Mouse (Mus musculus) myocyte (in vitro differentiated cells): Measurements from ENCODE around the gene Mak. TPM values are rescaled to one million over a fixed set of nuclear protein-coding genes. Genes with fewer than 3 reads are reported as not detected.

Experiments
- H3K27me3 ChIP-seq: one replicate; pipeline ENCODE4 v1.6.1; 2011; ENCODE audit not compliant: control insufficient read depth, insufficient read depth, insufficient read length
- H3K36me3 ChIP-seq: one replicate; pipeline ENCODE4 v1.6.1; 2011; ENCODE audit not compliant: control insufficient read depth, insufficient read depth
- H3K4me2 ChIP-seq: one replicate; pipeline ENCODE4 v1.6.1; 2011; ENCODE audit warnings: low read depth, control low read depth
- H3K4me3 ChIP-seq: one replicate; pipeline ENCODE4 v1.5.1; 2011; ENCODE audit warnings: mild to moderate bottlenecking, control low read depth, moderate library complexity
- H3K79me2 ChIP-seq: one replicate; pipeline ENCODE4 v1.6.1; 2011; ENCODE audit not compliant: control insufficient read depth, insufficient read depth
- H3ac ChIP-seq: one replicate; pipeline ENCODE4 v1.6.1; 2011; ENCODE audit not compliant: control insufficient read depth, insufficient read length
- CEBPB ChIP-seq: IDR thresholded peaks from 2 replicates; pipeline ENCODE4 v1.6.1; 2011; ENCODE audit warnings: mild to moderate bottlenecking, moderate library complexity; ENCODE audit not compliant: poor library complexity, insufficient read depth, severe bottlenecking
- E2F4 ChIP-seq: IDR thresholded peaks from one replicate; pipeline ENCODE4 v1.6.1; 2011; ENCODE audit warnings: mild to moderate bottlenecking, control low read depth, moderate library complexity; ENCODE audit not compliant: insufficient read depth
- MAX ChIP-seq: IDR thresholded peaks from one replicate; pipeline ENCODE4 v1.6.1; 2011; ENCODE audit warnings: low read depth, mild to moderate bottlenecking, control low read depth
- MYOD1 ChIP-seq, 3 experiments: IDR thresholded peaks; one replicate each; pipeline ENCODE4 v1.6.1; 2011; ENCODE audit warnings: control low read depth in 2 of 3, low read depth in 2 of 3, mild to moderate bottlenecking in 2 of 3, moderate library complexity in 1 of 3; ENCODE audit not compliant: insufficient read length in 2 of 3, control insufficient read depth in 1 of 3
- MYOG ChIP-seq, 3 experiments: IDR thresholded peaks; one replicate each; pipeline ENCODE4 v1.6.1; 2011; ENCODE audit warnings: control low read depth in 2 of 3, low read depth in 2 of 3, mild to moderate bottlenecking in 2 of 3; ENCODE audit not compliant: insufficient read length in 2 of 3, control insufficient read depth in 1 of 3, insufficient read depth in 1 of 3
- POLR2A ChIP-seq: IDR thresholded peaks from one replicate; pipeline ENCODE4 v1.6.1; 2011; ENCODE audit warnings: low read depth, mild to moderate bottlenecking, control low read depth, moderate library complexity; ENCODE audit not compliant: insufficient read length
- POLR2AphosphoS2 ChIP-seq: IDR thresholded peaks from one replicate; pipeline ENCODE4 v1.6.1; 2011; ENCODE audit warnings: low read depth, control low read depth; ENCODE audit not compliant: insufficient read length
- REST ChIP-seq: IDR thresholded peaks from one replicate; pipeline ENCODE4 v1.6.1; 2011; ENCODE audit warnings: mild to moderate bottlenecking, control low read depth, moderate library complexity; ENCODE audit not compliant: insufficient read depth, insufficient read length
- SRF ChIP-seq: IDR thresholded peaks from one replicate; pipeline ENCODE4 v1.6.1; 2011; ENCODE audit warnings: low read depth; ENCODE audit not compliant: control insufficient read depth, insufficient read length
- TCF12 ChIP-seq: IDR thresholded peaks from one replicate; pipeline ENCODE4 v1.6.1; 2011; ENCODE audit warnings: mild to moderate bottlenecking, control low read depth; ENCODE audit not compliant: poor library complexity, insufficient read depth, severe bottlenecking
- TCF3 ChIP-seq: IDR thresholded peaks from one replicate; pipeline ENCODE4 v1.6.1; 2011; ENCODE audit warnings: low read depth, control low read depth; ENCODE audit not compliant: insufficient read length
- USF1 ChIP-seq: IDR thresholded peaks from one replicate; pipeline ENCODE4 v1.6.1; 2011; ENCODE audit warnings: low read depth, mild to moderate bottlenecking, control low read depth, moderate library complexity
- polyA plus RNA-seq: library from polyadenylated mRNA; unstranded; fragments of >200 nt; fragmentation: generic; extraction: Trizol; gene quantifications from one replicate; pipeline ENCODE4 v1.2.1, GENCODE M21; 2012; ENCODE audit warnings: missing spikeins

Gene Mak
- polyA plus RNA-seq, 1 experiment = 0.01 TPM

DNA sequence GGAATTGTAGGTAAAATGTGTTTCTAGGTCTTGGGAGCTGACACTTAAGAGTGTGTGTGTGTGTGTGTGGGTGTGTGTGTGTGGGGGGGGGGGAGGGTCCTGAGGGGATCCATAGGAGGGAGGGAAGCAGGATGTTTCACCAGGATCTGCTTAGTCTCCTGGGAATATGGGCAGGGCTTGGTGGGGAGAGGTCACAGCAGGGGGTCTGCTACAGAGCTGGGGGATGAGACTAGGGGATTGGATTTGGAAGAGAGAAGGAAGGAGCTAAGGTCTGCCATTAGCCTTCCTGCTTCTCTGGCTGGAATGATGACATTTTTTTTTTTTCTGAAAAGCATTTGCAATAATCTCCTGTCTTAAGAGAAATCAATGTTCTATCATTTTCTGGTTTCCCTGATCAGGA lies 9.2 kb upstream of the Mak start:
- H3K79me2 ChIP-seq = no peaks in the 10 kb centered on the region
- TF ChIP-seq CEBPB (no peak), SRF (no peak), POLR2AphosphoS2 (no peak), POLR2A (no peak), USF1 (no peak), TCF12 (no peak), REST (no peak), MYOD1 (IDR thresholded peaks at IDR 0.05; ENCODE audit: control insufficient read depth in 1 of 3, insufficient read length in 2 of 3, low read depth in 2 of 3) (no peak), E2F4 (no peak), MYOG (IDR thresholded peaks at IDR 0.05; ENCODE audit: control insufficient read depth in 1 of 3, insufficient read depth in 1 of 3, insufficient read length in 2 of 3, low read depth in 2 of 3) (no peak), TCF3 (no peak), MAX (no peak)
- peaks cover 17% of the 10 kb centered on the region for H3K27me3 ChIP-seq
- no peaks in the 10 kb centered on the region for H3K36me3 ChIP-seq
- no peak overlapping the region for H3ac ChIP-seq
- no peak overlapping the region for H3K4me3 ChIP-seq
- no peak overlapping the region for H3K4me2 ChIP-seq

- Histone ChIP-seq H3K79me2 (no peaks in the 10 kb centered on the region), H3K36me3 (no peaks in the 10 kb centered on the region), H3K4me3 (no peak overlapping the region), H3ac (no peak overlapping the region), H3K27me3 (peaks cover 9% of the 10 kb centered on the region), H3K4me2 (no peak overlapping the region)
- no peak for TF ChIP-seq MAX
- TF ChIP-seq MYOD1 (IDR thresholded peaks at IDR 0.05; ENCODE audit: control insufficient read depth in 1 of 3, insufficient read length in 2 of 3, low read depth in 2 of 3) = no peak
- no peak for TF ChIP-seq TCF3
- no peak for TF ChIP-seq CEBPB
- TF ChIP-seq SRF = no peak
- no peak for TF ChIP-seq USF1
- TF ChIP-seq TCF12 = no peak
- no peak for TF ChIP-seq REST
- TF ChIP-seq MYOG (IDR thresholded peaks at IDR 0.05; ENCODE audit: control insufficient read depth in 1 of 3, insufficient read depth in 1 of 3, insufficient read length in 2 of 3, low read depth in 2 of 3) = no peak
- TF ChIP-seq E2F4 = no peak
- TF ChIP-seq POLR2A = no peak
- no peak for TF ChIP-seq POLR2AphosphoS2
These were observed 5.6 kb upstream of the Mak start for GRCm38 (mm10) chr13:41085140-41085539.

DNA sequence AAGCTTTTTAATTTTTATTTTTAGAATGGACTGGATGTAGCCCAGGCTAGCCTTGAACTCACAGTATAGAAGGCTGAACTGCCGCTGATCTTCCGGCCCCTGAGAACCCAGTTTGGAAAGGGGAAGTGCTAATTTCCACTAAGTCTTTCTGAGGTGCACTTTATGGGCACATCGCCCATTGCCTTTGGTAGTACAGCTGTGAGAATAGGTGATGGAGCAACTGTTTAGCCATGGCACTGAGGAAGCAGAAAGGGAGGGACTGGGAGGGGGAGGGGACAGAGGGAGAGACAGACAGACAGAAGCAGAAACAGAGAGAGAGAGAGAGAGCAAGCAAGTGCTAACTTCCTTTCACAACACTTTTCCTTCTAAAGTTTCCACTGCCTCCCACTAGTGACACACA lies 5.0 kb upstream of the Mak start:
- Histone ChIP-seq H3K79me2 (no peaks in the 10 kb centered on the region), H3ac (no peak overlapping the region), H3K36me3 (no peaks in the 10 kb centered on the region), H3K4me3 (no peak overlapping the region), H3K4me2 (no peak overlapping the region), H3K27me3 (peaks cover 5% of the 10 kb centered on the region)
- TF ChIP-seq MYOG (IDR thresholded peaks at IDR 0.05; ENCODE audit: control insufficient read depth in 1 of 3, insufficient read depth in 1 of 3, insufficient read length in 2 of 3, low read depth in 2 of 3) (no peak), SRF (no peak), POLR2A (no peak), TCF12 (no peak), USF1 (no peak), TCF3 (no peak), E2F4 (no peak), CEBPB (no peak), MYOD1 (IDR thresholded peaks at IDR 0.05; ENCODE audit: control insufficient read depth in 1 of 3, insufficient read length in 2 of 3, low read depth in 2 of 3) (no peak), REST (no peak), POLR2AphosphoS2 (no peak), MAX (no peak)

GRCm38 (mm10) chr13:41080700-41081099 lies 1.2 kb upstream of the Mak start:
- no peak overlapping the region for H3K4me3 ChIP-seq
- H3K79me2 ChIP-seq = no peaks in the 10 kb centered on the region
- no peaks in the 10 kb centered on the region for H3K36me3 ChIP-seq
- H3K4me2 ChIP-seq = no peak overlapping the region
- no peak overlapping the region for H3ac ChIP-seq
- peaks cover 34% of the 10 kb centered on the region for H3K27me3 ChIP-seq
- TF ChIP-seq TCF12 = no peak
- no peak for TF ChIP-seq POLR2AphosphoS2
- no peak for TF ChIP-seq MAX
- no peak for TF ChIP-seq CEBPB
- no peak for TF ChIP-seq TCF3
- TF ChIP-seq POLR2A = no peak
- no peak for TF ChIP-seq E2F4

- H3K36me3 ChIP-seq = no peaks in the 10 kb centered on the region
- no peak overlapping the region for H3K4me2 ChIP-seq
- TF ChIP-seq CEBPB = no peak
- TF ChIP-seq TCF12 = no peak
- no peak for TF ChIP-seq POLR2A
- TF ChIP-seq SRF = no peak
- no peak for TF ChIP-seq REST
- no peak for TF ChIP-seq USF1
- no peak for TF ChIP-seq POLR2AphosphoS2
- TF ChIP-seq MYOD1 (IDR thresholded peaks at IDR 0.05; ENCODE audit: control insufficient read depth in 1 of 3, insufficient read length in 2 of 3, low read depth in 2 of 3) = no peak
- no peak for TF ChIP-seq MYOG (IDR thresholded peaks at IDR 0.05; ENCODE audit: control insufficient read depth in 1 of 3, insufficient read depth in 1 of 3, insufficient read length in 2 of 3, low read depth in 2 of 3)
- no peak for TF ChIP-seq MAX
- no peak for TF ChIP-seq TCF3
- TF ChIP-seq E2F4 = no peak
- H3K27me3 ChIP-seq = peaks cover 41% of the 10 kb centered on the region
- no peak overlapping the region for H3K4me3 ChIP-seq
- H3ac ChIP-seq = no peak overlapping the region
- no peaks in the 10 kb centered on the region for H3K79me2 ChIP-seq
These were observed 353 bp upstream of the Mak start for GRCm38 (mm10) chr13:41079859-41080258.
